Mouse (Mus musculus): Measurements from ENCODE around the gene Ppp1r9b.

Gene Ppp1r9b

GRCm38 (mm10) chr11:94978178-94978915 is 12.5 kb upstream of the Ppp1r9b start:
- no peak for DNase-seq

GRCm38 (mm10) chr11:94978947-94979346 is 11.9 kb upstream of the Ppp1r9b start:
- peak; percentile 97 to 99 for DNase-seq

- DNase-seq, result no peak
Observed at GRCm38 (mm10) chr11:94979462-94980179, 11.2 kb upstream of the Ppp1r9b start.

- peak in 1 of 2 experiments; percentile 26 for DNase-seq
Observed at GRCm38 (mm10) chr11:94985140-94985539, 5.7 kb upstream of the Ppp1r9b start.

- DNase-seq, result peak in 1 of 2 experiments; percentile 29
Observed at GRCm38 (mm10) chr11:94985822-94986221, 5.0 kb upstream of the Ppp1r9b start.

- no peak for DNase-seq
Observed at GRCm38 (mm10) chr11:94986435-94986834, 4.4 kb upstream of the Ppp1r9b start.

GRCm38 (mm10) chr11:94987341-94987740 is 3.5 kb upstream of the Ppp1r9b start:
- DNase-seq, result no peak

- peak in 1 of 2 experiments; percentile 35 for DNase-seq
Observed at GRCm38 (mm10) chr11:94987851-94988250, 3.0 kb upstream of the Ppp1r9b start.

- peak in 1 of 2 experiments; percentile 42 for DNase-seq
Observed at GRCm38 (mm10) chr11:94988780-94989561, 1.9 kb upstream of the Ppp1r9b start.

GRCm38 (mm10) chr11:94989562-94990017 is 1.2 kb upstream of the Ppp1r9b start:
- DNase-seq, result peak; percentile 85

- DNase-seq, result no peak
Observed at GRCm38 (mm10) chr11:94990102-94990748, 610 bp upstream of the Ppp1r9b start.

GRCm38 (mm10) chr11:94991641-94992479 is 1.0 kb downstream of the Ppp1r9b start:
- peak; percentile 69 to 74 for DNase-seq

GRCm38 (mm10) chr11:94992480-94992753 is 1.6 kb downstream of the Ppp1r9b start:
- DNase-seq, result peak; percentile 31 to 39

GRCm38 (mm10) chr11:94992754-94993606 is 2.1 kb downstream of the Ppp1r9b start:
- DNase-seq, result peak; percentile 66

GRCm38 (mm10) chr11:94994208-94994814 is 3.5 kb downstream of the Ppp1r9b start:
- DNase-seq, result peak; percentile 44 to 58

GRCm38 (mm10) chr11:94994947-94995772 is 4.3 kb downstream of the Ppp1r9b start:
- peak in 1 of 2 experiments; percentile 21 for DNase-seq

GRCm38 (mm10) chr11:94996101-94996500 is 5.3 kb downstream of the Ppp1r9b start:
- DNase-seq, result no peak

GRCm38 (mm10) chr11:94996984-94997383 is 6.1 kb downstream of the Ppp1r9b start:
- DNase-seq, result peak in 1 of 2 experiments; percentile 18

GRCm38 (mm10) chr11:94997596-94997995 is 6.8 kb downstream of the Ppp1r9b start:
- peak; percentile 30 to 37 for DNase-seq
